Mouse (Mus musculus): ENCODE results near the gene Dnah10. TPM values are rescaled to one million over a fixed set of nuclear protein-coding genes. Genes with fewer than 3 reads are reported as not detected.

Gene Dnah10
- polyA plus RNA-seq, 1 experiment: 16.2 TPM

GRCm38 (mm10) chr5:124883877-124884276, 159.0 kb downstream of the Dnah10 start:
- Histone ChIP-seq H3K4me1 (ENCODE audit: control insufficient read depth, insufficient read depth, low read length) (no peaks in the 10 kb centered on the region), H3K36me3 (ENCODE audit: control insufficient read depth, insufficient read depth, low read length) (peaks cover 3% of the 10 kb centered on the region; the same call in 1 of the 2 replicates), H3K27me3 (ENCODE audit: control insufficient read depth, insufficient read depth, low read length) (no peaks in the 10 kb centered on the region), H3K4me3 (ENCODE audit: control insufficient read depth, low read depth, low read length) (no peak overlapping the region), H3K27ac (ENCODE audit: control insufficient read depth, insufficient read depth, low read depth, low read length) (no peak overlapping the region)
- no peak for TF ChIP-seq CTCF (IDR thresholded peaks at IDR 0.05; ENCODE audit: control insufficient read depth, insufficient read depth, insufficient replicate concordance, low read depth, low read length)
- no peak for TF ChIP-seq POLR2A (IDR thresholded peaks at IDR 0.05; ENCODE audit: control insufficient read depth, low read depth, low read length)

Other genes starting within 250 kb of the Dnah10 start
- 19.6 and 20.8 TPM in 2 replicates for gene Rilpl2, start 246.7 kb upstream of the Dnah10 start, polyA plus RNA-seq (2012; rRNA removed)
- gene Snrnp35, start 242.0 kb upstream of the Dnah10 start, polyA plus RNA-seq (2012; rRNA removed): 26.5 and 35.7 TPM in 2 replicates
- 1.5 and 1.8 TPM in 2 replicates for gene Rilpl1, start 193.7 kb upstream of the Dnah10 start, polyA plus RNA-seq (2012; rRNA removed)
- gene Tmed2, start 184.4 kb upstream of the Dnah10 start, polyA plus RNA-seq (2012; rRNA removed): 34.0 and 39.8 TPM in 2 replicates
- 4.8 and 4.9 TPM in 2 replicates for gene Ddx55, start 172.2 kb upstream of the Dnah10 start, polyA plus RNA-seq (2012; rRNA removed)
- gene Eif2b1, start 146.0 kb upstream of the Dnah10 start, polyA plus RNA-seq (2012; rRNA removed): 13.5 and 14.0 TPM in 2 replicates
- 17.6 and 20.4 TPM in 2 replicates for gene Gtf2h3, start 145.9 kb upstream of the Dnah10 start, polyA plus RNA-seq (2012; rRNA removed)
- gene Atp6v0a2, start 96.5 kb upstream of the Dnah10 start, polyA plus RNA-seq (2012; rRNA removed): 13.0 and 13.5 TPM in 2 replicates
- 582 and 678 TPM in 2 replicates for gene Ccdc92, start 137.3 kb downstream of the Dnah10 start, polyA plus RNA-seq (2012; rRNA removed)
- 25.0 and 29.7 TPM in 2 replicates for gene Zfp664, start 137.6 kb downstream of the Dnah10 start, polyA plus RNA-seq (2012; rRNA removed)